Mouse (Mus musculus) megakaryocyte, embryonic 14.5 days (primary cell): ENCODE measurements around the gene Dbndd2.

Source experiments
- FLI1 ChIP-seq: IDR thresholded peaks from 2 replicates; pipeline ENCODE4 v1.6.1; 2012; ENCODE audit warnings: low read length, inconsistent platforms, mixed read lengths
- GATA1 ChIP-seq: IDR thresholded peaks from 3 replicates; pipeline ENCODE4 v1.6.1; 2012; ENCODE audit warnings: mixed read lengths, low read length, inconsistent platforms, borderline replicate concordance

DNA sequence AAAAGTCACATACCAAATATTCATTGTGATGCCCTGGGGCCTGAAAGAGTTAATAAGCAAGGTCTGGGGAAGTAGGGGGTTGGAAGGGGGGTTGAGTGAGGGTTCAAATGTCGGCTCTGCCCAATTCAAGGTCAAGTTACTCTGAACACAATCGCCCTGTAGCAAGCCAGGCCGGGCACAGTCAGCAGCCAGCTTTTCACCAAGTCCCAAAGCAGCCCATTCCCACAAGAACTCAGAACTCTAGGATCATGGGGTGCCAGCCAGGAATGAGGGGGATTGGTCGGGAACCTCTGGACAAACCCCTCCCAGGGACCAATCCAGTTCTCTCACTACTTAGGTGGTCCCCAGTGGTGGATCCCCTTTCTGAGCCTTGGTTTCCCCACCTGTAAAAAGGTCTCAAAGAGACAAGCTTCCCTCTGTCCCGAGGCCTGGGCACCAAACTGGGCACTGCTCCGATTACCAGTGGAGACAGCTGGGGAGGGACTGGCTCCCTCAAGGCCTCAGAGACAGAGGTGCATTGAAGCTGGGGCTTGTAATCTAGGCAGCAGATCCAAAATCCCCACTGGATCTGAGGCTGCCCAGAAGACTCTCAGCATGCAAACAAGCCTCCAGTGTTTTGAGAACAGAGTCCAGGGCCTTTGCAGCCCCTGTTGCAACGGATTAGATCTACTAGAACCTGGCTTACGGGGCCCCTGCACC, 49.5 kb upstream of the Dbndd2 start:
- TF ChIP-seq GATA1: no peak
- no peak for TF ChIP-seq FLI1
